Mouse (Mus musculus): Measurements from ENCODE around the gene Erbb2.
A peak's percentile ranks its signal among the peaks of the same experiment; 100 is the strongest.
"Not testable (repeated sequence)": the region's sequence is repeated elsewhere in the genome, so short reads cannot be mapped to it uniquely, and the experiment has no call there.

Erbb2 gene

DNA sequence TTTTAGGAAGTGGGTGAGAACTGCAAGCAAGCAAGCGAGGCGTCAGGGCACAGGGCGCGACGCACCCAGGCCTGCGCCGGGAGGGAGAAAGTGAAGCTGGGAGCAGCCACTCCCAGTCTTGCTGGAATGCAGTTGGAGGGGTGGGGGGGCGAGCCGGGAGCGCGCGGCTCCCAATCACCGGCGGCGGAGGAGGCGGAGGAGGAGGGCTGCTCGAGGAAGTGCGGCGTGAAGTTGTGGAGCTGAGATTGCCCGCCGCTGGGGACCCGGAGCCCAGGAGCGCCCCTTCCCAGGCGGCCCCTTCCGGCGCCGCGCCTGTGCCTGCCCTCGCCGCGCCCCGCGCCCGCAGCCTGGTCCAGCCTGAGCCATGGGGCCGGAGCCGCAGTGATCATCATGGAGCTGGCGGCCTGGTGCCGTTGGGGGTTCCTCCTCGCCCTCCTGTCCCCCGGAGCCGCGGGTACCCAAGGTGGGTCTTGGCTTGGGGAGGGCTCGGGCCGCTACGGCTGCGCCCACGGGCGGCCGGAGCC lies at the start of gene Erbb2:
TSS of gene Erbb2 (plus strand) at position 198 of the 524 bp plus-strand sequence.
- DNase-seq (ENCODE audit: low spot score in 2 of 2): peak in 1 of 2 experiments; percentile 22

DNA sequence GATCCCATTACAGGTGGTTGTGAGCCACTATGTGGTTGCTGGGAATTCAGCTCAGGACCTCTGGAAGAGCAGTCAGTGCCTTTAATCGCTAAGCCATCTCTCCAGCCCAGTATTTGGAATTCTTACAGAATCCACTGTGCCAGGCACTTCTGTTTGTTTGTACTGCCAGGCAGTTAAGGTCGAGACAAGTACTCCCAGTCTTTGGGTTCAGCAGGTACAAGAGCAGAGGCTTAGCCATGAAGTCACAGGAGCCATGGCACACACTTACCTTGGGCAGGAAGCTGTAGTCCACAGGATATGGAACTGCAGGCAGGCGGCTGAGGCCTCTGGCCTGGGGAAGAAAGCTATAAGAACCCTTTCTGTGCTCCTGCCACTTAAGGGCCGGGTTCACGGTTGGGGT lies 48.5 kb upstream of the Erbb2 start:
- no peak for DNase-seq (ENCODE audit: low spot score in 2 of 2)

DNA sequence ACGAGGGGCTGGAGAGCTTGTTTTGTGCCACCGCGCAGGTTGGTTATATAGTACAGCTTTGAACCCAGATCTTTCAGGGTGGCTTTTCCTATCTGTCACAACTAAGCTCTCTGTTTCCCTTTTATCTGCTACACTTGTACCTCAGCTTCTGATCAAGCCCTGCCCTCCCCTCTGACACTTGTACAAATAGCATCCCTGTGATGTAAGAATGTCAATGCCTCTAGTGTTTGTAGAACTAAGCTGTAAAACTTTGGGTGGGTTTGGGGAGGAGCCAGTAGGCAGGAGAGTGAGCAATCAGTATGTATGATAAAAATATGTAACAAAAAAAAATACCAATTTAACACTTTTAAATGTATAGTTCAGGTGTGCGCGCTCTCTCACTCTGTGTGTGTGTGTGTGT lies 47.9 kb upstream of the Erbb2 start:
- no peak for DNase-seq (ENCODE audit: low spot score in 2 of 2)

DNA sequence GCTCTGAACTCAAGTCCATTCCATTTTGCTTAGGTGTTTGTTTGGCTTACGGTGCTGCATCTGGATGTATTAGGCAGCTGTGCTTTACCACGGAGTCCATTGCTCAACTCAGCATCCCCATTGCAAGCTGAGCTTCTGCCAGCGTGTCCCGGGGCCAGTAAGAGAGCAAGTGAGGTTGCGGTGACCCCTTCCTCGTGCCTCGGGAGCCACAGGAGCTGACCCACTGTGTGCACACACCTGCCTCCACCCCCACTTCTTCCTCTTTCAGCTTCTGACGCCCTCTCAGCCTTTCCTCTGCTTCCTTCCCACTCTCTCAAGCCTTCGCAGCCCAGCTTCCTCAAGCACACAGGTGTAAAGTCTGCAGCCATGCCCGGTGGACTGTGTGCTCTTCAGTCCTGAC lies 46.0 kb upstream of the Erbb2 start:
- no peak for DNase-seq (ENCODE audit: low spot score in 2 of 2)

DNA sequence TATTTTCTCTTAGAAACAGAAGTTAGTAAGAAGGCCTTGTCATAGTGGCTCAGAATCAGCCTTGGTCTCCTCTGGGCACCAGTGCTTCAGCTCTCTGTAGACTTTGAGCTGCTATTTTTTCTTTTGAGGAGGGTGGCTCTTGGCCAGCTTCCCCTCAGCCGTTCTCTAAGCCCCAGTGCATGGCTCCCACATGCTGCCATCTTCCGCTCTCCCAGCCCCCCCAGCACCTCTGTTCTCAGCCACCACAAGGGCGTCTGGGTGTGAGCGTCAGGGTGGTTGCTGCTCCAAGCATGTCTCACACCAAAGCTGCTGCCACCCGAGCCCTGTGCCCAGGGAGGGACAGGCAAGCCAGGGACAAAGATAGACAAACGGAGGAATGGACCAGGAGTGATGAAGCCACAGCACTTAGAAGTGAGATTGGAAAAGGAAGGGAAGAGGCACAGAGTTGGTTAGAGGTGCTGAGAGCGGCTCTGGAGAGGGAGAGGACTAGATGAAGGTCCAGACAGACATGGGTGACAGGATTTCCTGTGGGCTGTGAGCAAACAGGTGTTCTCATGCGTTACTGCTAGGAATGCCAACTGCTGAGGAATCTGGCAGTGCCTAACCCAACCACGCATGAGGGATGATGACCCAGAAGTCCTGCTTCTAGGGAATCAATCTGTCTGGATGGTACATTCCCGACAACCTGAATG lies 45.0 kb upstream of the Erbb2 start:
- no peak for DNase-seq (ENCODE audit: low spot score in 2 of 2)

DNA sequence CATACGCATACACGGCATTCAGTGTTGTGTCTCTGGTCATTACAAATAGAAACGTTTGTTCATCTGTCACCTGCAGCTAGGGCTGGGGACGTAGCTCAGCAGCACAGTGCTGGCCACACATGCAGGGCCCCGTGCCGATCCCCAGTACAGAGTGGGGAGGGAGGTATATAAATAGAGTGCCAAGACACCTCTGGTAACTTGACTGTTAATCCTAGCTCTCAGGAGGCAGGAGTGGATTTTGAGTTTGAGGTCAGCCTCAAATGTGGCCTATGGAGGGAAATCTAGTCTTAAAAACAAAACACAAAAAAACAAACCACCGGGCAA lies 44.4 kb upstream of the Erbb2 start:
- no peak for DNase-seq (ENCODE audit: low spot score in 2 of 2)

DNA sequence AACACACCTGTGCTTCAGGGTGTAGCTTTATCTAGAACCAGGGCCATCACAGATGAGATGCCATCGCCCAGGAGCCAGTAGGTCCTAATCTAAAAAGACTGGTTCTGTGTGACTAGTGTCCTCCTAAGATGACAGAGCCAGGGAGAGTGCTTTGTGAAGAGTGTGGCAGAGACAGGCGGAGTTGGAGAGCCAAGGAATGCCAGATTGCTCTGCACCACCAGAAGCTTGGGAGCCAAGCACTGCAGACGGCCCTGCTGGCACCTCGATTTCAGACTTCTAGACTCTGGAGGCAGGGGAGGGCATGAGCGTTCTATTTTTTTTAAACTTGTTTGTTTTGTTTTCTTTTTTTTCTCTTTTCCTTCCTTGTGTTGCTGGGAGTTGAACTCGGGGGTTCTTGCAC lies 42.9 kb upstream of the Erbb2 start:
- no peak for DNase-seq (ENCODE audit: low spot score in 2 of 2)

DNA sequence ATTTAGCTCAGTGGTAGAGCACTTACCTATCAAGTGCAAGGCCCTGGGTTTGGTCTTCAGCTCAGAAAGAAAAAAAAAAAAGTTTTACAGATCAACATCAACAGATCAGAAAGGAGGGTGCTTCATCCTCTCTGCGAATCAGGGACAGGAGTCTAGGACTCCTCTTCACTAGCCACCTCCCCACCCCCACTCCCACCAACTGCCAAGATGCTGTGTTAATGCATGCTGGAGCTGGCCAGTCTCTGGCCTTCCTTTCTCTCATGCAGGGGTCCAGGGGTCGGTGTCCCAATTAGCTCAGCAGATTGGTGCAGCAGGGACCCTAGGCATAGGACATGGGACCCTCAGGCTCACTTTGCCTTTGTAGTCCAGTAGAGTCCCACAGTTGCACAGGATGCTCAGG lies 41.7 kb upstream of the Erbb2 start:
- no peak for DNase-seq (ENCODE audit: low spot score in 2 of 2)

DNA sequence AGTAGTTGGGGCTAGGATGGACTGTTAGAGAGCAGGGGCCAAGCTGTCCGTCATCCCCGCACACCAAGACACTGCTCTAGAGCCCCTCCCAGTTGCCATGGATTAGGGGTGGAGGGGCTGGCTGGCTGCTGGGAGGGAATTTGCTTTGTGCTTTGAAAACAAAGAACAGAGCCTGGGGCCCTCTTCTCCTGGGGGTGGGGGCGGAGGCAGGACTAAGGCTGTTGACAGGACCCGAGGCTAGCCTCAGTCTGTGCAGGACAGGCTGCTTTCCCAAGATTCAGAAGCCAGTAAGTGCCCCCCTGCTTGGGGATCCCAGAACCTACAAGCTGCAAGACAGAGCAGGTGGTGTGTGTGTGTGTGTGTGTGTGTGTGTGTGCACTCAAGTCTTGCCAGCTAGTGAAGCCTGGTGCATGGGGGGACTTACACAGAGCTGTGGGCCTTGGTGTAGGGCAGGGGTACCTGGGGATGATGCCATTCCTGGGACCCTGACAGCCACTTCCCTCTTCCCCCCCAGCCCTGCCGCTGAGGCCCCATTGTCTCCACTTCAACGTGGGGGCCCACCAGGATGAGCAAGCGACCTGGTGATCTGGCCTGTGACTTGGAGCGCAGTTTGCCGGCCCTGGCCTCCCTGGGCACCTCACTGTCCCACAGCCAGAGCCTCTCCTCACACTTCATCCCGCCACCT lies 40.6 kb upstream of the Erbb2 start:
- no peak for DNase-seq (ENCODE audit: low spot score in 2 of 2)

DNA sequence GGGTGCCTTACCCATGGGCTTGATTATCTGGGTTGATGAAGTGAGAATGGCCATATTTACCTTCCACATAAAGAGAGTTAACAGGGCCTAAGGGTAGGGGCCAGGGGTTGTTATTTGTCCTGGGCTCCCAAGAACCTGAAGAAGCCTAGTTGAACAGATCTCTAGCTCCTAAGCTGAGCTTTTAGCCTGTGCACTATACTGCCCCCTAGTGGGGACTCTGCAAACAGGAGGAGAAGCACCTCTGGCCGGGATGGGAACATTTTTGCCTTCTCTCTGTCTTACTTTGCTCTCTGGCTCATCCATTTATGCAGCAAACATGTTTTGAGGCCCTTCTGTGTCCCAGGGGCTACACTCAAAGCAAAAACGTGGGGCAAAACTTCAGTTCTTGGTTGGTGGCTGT lies 39.9 kb upstream of the Erbb2 start:
- peak in 1 of 2 experiments; percentile 61 for DNase-seq (ENCODE audit: low spot score in 2 of 2)

DNA sequence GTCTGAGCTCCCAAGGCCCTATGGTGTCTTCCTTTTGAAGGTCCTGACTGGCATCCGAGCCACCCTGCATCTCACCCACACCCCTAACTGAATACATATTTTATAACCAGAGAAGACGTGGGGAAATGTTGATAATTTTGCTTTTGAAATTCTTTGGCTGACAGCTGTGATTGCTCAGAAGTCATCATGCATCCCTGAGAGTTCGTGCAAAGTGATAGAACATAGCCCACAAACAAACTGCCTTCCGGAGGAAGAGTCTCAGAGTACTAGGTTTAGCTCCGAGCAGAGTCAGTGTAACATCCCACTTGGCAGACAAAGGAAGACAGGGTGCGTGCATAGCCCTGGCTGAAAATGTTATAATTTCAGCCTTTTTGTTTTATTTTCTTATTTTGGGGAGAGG lies 39.0 kb upstream of the Erbb2 start:
- DNase-seq (ENCODE audit: low spot score in 2 of 2): no peak

DNA sequence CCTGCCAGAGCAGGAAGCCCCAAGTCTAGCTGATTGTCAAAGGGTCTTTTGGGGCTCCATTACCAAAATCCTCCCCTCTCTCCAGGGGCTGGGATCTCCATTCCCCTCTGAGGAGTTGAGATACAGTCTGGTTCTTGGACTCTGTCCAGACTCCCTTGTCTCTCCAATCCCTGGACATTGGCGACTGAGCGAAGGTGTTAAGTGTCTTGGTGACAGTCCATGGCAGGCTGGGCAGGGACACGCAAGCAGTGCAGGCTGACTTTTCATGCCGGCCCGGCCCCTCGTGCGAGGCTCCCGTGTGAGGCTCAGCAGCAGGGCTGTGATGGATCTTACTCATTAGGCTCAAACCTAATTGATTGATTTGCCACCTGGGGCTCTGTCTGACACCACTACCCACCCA lies 38.0 kb upstream of the Erbb2 start:
- DNase-seq (ENCODE audit: low spot score in 2 of 2): no peak

DNA sequence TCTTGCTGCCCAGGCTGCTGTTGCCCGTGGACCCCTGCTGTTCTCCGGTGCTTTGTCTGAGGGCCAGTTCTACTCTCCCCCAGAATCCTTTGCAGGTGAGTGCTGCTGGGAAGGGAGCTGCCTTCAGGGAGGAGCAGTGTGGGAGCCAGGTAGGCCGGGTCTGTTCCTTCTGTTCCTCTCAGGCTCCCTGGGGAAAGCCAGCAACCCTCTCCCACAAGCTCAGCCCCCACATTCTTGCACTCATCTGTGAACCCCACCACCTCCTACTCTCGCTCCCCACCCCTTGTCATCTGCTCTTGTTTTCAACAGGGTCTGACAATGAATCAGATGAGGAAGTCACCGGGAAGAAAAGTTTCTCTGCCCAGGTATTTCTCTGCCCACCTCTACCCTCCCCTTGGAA lies 35.5 kb upstream of the Erbb2 start:
- no peak for DNase-seq (ENCODE audit: low spot score in 2 of 2)

DNA sequence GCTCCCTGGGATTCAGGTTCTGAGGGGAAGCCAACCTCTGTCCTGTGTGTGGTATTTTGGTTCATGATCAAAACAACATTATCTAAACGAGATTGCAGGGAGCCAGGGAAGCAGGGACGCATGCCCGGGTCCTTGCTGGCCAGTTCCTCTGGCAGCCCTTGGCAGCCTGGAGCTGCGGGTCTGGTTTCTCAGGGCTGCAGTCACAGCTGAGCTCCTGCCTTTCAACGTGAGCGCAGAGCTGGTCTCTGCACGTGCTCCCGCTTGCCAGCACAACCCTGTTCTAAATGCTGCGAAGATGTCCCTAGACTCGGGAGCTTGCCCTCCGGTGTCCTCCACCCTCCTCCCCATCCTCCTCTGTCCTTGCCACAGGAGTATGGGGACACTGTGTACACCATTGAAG lies 34.5 kb upstream of the Erbb2 start:
- no peak for DNase-seq (ENCODE audit: low spot score in 2 of 2)

DNA sequence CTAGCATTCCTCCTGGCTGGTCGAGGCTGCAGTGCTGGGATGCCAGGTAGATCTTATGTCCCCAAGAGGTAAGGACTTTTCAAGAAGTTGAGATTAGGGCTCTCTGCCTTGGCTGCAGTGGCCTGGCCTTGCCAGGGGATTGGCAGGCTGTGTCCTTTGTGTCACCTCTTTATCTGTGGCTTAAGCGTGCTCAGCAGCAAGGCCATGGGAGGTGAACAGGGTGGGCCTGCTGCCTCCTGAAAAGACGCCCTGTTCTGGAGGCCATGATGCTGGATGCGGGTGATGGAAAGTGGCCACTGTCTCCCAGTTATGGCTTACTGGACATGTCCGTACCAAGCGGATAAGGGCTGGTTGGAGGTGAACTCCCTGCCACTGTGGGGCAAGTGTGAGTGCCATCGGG lies 32.9 kb upstream of the Erbb2 start:
- no peak for DNase-seq (ENCODE audit: low spot score in 2 of 2)

DNA sequence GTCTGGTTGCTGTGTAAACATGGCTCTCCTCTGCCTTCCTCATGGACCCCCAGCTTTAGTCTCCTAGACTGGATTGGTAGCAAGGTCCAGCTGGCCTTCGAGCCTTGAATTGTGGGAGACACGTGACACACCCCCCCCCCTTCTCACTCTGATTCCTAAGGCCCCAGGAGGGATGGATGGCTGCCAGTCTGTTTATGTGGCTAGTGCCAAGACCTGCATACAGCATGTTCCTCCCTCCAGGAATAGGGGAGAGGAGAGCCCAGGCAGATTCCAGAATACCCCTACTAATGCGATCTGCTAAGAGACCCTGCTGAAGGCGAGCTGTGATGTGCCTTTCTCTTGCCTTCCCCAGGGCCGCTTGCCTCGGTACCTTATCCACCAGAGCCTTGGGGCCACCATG lies 32.2 kb upstream of the Erbb2 start:
- DNase-seq (ENCODE audit: low spot score in 2 of 2): peak in 1 of 2 experiments; percentile 72

DNA sequence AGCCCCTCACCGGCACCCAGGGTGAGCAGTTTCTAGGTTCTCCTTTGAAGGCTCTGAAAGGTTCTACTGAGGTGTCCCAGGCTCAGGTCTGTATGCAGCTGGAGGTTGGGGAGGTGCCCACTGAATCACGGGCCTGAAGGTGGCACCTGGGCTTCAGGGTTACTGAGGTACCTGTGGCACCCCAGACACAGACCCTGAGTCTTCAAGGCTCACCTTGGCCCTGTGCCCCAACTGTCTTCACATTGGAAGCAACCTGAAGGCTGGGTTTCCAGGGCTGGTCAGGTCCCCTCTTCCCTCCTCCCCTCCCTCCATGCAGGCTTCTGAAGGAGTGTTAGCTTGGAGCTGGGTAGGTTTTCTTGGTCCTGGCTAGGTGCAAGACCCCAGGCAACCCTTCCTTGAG lies 30.6 kb upstream of the Erbb2 start:
- DNase-seq (ENCODE audit: low spot score in 2 of 2): no peak

DNA sequence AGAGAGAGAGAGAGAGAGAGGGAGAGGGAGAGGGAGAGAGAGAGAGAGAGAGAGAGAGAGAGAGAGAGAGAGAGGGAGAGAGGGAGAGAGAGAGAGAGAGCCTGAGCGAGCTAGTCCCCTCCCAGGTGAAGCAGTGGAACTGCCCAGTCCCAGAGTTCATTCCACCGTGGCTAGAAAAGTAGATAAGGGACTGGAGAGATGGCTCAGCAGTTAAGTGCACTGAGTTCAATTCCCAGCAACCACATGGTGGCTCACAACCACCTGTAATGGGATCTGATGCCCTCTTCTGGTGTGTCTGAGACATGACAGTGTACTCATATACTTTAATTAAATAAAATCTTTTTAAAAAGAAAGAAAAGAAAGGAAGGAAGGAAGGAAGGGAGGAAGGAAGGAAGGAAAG lies 29.9 kb upstream of the Erbb2 start:
- not testable (repeated sequence) for DNase-seq (ENCODE audit: low spot score in 2 of 2)

DNA sequence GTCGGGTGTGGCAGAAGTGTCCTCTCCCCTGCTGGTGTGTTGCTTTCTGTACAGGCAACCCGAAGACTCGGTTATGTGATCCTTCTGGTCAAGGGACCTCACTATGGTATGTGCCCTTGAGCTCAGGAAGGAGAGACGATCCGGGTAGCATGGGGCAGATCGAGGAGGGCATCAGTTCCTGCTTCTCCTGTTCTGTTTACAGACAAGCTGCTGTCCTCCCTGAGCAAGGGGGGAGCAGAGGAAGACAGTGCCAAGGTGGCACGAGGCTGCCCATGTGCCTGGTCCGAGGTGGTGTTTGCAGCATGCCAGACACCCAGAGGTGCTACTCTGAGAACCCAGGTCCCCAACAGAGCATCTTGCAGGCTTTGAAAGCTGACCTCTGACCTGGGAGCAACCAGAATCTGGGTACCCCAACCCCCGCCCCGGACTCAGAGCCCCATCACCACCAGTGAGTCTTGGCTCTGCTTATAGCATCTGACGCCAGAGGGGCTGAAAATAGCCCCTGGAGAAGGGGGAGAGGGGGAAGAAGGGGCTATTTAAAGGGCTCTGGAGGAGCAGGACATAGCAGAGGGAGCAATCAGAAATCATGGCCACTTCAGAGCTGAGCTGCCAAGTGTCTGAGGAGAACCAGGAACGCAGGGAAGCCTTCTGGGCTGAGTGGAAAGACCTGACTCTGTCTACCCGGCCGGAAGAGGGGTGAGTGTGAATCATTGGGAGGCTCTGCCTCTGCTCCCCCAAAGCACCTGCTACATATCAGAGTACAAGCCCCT lies 28.8 kb upstream of the Erbb2 start, which contains the start of gene Tcap:
TSS of gene Tcap (plus strand) at position 551 of the 770 bp plus-strand sequence.
- DNase-seq (ENCODE audit: low spot score in 2 of 2): no peak

DNA sequence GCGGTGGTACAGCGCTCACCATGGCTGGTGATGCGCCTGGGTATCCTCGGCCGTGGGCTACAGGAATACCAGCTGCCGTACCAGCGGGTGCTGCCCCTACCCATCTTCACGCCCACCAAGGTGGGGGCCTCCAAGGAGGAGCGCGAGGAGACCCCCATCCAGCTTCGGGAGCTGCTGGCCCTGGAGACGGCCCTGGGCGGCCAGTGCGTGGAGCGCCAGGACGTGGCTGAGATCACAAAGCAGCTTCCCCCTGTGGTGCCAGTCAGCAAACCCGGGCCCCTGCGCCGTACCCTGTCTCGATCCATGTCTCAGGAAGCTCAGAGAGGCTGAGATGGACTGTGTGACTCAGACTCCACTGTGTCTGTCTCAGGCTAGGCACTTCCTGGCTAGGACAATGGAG lies 28.1 kb upstream of the Erbb2 start:
- DNase-seq (ENCODE audit: low spot score in 2 of 2): no peak

DNA sequence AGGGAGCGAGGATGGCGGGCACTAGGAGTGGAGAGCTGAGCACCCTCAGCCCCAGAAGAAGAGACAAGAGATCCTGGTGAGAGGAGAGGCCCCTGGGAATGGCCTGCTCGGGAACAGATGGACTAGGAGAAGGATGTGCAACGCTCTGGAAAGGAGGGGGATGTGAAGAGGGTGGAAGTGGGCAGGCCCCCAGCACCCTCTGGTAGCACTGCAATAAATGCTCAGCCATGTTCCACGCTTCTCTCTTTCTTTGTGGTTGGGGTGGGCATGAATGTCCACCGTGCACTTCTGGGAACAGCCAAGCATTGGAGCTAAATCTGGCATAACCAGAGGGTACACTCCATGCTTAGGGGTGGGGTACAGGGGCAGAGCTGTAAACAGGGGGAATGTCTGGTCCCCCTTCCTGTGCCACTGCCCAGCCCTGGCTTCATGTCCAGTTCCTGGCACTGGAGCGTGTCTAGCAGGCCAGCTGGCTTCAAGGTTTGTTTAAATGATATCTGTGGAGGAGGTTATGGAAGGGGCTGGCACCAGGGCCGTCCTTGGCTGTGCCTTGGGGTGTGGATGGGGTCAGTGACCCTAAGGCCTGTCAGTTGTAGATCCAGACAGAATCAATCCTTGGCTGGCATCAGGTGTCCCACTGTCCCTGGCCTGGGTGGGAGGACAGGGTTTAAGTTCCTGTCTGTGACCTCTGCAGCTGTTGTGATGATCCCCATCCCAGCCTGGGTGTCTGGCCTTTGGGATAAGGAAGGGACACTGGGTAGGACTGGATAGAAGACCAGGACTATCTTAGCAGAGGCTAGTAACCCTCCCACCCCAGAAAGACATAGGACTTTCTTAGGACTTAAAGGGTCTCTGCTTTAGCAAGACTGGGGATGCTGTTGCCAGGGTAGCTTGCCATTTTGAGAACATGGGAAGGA lies 27.3 kb upstream of the Erbb2 start:
- no peak for DNase-seq (ENCODE audit: low spot score in 2 of 2)
